Mouse (Mus musculus) left cerebral cortex, adult 8-10 months (tissue): ENCODE results near the gene Foxf1. TPM values are rescaled to one million over a fixed set of nuclear protein-coding genes. Genes with fewer than 3 reads are reported as not detected.

ENCODE experiments used
- DNase-seq, 2 experiments: peaks; one replicate each; pipeline ENCODE4 v3.0.0; 2022; ENCODE audit warnings: low spot score in 2 of 2
- total RNA-seq, 4 experiments: library from RNA; stranded (reverse); gene quantifications; 2 replicates each; pipeline ENCODE4 v1.2.4; 2022

Foxf1 gene
- 1 to 10 TPM in 2 of 4 experiments, under 1 TPM in 2; 0.54 to 1.6 (median 0.84) TPM for total RNA-seq

GRCm38 (mm10) chr8:121084210-121084951, at the start of gene Foxf1:
Gene Foxf1 (plus strand): TSS chr8:121084386.
- no peak for DNase-seq

GRCm38 (mm10) chr8:121035611-121036010, 48.6 kb upstream of the Foxf1 start:
- DNase-seq: no peak

- no peak for DNase-seq
Measured at GRCm38 (mm10) chr8:121043719-121044440, 40.3 kb upstream of the Foxf1 start.

DNA sequence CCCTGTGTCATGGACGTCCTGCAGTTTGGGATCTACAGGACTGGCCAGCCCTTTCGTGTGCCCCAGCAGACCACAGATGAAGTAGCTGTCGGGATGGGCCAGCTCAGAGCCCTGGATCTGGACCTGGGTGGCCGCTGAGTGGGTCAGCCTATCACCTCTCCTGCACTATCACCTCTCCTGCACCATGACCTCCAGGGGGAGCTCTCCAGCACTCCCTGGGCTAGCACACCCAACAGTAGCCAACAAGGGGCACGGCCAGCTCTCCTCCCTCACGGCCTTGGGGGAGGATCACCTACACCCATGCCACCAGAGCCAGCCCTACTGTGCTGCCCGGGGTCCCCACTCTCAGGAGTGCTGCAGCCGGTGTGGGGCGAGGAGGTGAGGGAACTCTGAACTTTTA, 36.7 kb upstream of the Foxf1 start:
- DNase-seq: no peak

GRCm38 (mm10) chr8:121058081-121058480, 26.1 kb upstream of the Foxf1 start:
- DNase-seq: no peak

GRCm38 (mm10) chr8:121059098-121059497, 25.1 kb upstream of the Foxf1 start:
- DNase-seq: peak in 1 of 2 experiments; percentile 47

DNA sequence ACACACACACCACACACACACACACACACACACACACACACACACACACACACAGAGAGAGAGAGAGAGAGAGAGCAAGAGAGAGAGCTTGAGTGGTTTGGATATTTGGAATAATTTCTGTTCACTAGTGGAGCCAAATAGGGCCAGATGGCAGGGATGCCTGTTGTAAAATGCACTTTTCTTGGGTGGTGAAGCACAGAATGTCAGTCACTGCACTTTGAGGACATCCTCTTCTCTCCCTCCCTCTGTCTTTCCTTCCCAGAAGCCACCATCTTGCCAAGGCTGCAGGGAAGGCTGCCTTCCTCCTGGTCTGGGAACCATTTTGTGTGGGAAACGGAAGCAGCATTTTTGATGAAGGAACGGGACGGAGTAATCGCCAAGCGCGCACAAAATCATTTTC, 21.7 kb upstream of the Foxf1 start:
- DNase-seq: no peak

GRCm38 (mm10) chr8:121063649-121064048, 20.5 kb upstream of the Foxf1 start:
- DNase-seq: no peak

DNA sequence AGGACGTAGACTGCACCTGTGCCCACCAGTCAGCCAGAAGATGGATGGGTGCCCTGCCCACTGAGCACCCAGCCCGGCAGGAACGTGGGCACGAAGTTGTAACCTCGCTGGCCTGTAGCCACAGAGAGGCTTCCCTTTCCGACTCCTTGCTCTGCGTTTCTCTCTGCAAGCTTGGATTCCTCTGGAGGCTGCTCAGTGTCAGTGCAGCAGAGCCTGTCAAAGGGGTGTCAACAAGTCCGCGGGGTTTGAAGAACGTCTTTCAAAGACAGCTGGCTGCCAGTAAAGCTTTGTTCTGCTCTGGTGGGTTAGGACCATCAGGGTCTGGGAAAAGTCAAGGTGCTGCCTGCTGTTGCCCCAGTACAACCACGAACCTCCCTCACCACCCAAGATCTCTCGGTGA, 12.7 kb upstream of the Foxf1 start:
- DNase-seq: no peak

DNA sequence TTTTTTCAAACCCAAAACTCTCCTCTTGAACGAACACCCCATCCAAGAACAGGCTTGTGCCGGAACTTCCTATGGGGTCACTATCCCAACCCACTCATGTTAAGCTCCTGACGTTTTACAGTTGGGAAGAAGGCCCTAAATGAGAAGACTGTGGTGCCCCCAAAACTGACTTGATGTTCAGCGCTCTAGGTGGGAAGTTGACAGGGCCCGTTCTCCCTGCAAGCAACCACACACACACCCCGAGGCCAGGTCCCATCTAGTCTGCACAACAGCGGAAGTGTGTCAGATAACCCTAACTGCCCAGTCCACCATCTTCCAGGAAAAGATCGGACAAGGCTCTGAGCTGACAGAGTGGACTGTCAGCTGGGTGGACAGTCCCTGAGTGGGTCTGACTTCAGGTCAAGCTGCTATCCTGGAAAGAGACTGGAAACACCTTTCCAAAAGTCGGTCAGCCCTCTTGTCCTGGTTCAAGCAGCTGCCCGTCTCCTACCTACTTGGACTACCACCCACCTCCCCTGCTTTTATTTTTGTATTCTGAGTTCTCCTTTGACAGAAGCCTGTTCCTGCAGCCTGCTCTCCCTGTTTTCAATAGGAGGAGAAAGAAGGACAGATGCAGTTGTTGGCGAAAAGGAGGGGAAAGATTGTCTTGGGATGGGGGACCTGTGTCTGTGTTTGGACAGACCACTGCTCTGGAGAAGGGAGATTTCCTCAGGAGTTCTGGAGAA, 11.6 kb upstream of the Foxf1 start:
- DNase-seq: no peak

DNA sequence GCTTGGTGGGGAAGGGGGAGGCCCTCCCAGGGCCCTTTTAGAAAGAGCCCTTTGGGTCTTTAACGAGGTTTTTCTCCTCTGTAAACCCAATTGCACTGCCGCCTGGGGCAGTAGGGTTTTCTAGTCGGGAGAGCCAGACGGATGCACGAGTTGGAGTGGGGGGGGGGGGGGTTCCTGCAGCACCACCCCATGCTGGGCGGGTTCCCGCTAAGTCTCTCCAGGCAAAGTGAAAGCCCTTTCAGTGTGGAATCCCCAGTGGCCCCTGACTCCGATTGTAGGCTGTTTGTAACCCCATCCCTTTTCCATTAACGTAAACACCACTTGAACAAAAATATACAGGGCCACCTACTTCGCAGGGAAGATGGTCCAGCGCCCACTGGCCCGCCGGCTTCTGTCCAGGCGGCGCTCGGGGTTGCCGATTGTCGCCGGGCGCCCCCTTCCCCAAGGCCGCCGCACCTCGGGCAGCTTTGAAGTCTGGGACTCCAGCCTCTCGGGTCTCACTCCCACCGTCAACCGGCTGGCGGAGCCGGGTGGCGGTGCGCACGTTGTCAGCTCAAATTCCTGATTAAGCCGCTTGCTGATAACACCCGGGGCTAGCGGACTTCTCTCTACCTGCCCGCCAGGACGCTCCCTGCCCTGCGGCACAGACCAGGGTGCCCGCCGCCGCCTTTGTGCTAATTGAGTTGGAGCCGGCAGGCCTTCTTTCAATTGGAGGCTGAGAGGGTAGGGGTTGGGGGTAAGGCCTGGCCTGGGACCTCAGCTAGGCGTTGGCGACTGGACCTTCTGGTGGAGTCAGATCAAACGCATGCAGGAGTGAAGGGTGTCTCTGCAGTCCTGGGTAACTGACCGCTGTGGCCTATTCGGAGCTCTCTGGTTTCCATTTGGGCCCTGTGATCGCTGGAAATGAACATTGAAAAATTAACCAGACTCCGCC, 10.7 kb upstream of the Foxf1 start:
- no peak for DNase-seq

DNA sequence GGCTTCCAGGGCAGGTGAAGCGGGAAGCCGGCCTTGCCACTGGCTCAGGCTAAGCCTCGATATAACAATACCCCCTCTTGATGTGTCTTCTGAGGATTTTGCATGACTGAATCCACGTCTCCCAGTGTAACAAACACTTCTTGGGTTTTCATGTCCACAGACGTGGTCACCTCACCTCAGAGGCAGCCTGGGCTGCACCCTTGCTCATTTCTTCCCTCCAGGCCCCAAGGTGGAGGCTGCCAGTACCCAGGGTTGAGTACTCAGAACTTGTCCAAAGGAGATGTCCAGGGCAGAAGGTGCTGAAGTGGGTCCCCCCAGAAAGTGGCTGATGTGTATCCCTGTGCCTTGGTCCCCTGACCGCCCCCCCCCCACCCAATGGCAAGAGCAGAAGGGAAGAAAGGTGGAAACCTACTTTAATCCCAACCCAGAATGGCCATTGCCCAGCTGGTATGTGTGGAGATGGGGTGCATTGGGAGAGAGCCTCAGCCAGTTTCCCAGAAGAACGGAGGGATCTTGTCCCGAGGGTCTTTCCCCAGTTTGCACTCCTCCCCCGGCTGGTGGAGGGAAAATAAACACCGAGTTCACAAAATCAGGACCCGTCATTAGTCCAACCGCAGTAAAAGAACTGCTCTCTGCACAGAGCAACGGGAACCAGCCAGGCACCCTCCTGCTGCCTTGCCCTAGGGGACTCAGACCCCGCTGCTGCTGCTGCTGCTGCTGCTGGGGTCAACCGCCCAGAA, 9.9 kb upstream of the Foxf1 start:
- DNase-seq: no peak

DNA sequence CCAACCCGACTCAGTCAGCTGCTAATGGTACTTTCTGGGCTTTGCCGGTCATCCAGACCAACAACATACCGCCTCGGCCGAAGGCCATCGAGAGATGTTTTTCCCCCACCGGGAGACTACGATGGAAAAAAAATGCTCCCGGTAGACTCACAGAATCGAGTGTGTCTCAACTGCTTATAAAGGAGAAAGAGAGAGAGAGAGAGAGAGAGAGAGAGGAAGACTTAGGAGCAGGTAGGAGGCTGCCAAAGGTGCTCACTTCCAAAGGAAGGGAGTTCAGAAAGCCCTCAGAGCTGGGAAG, 9.4 kb upstream of the Foxf1 start:
- no peak for DNase-seq

- no peak for DNase-seq
Measured at GRCm38 (mm10) chr8:121075936-121076335, 8.2 kb upstream of the Foxf1 start.

- DNase-seq: no peak
Measured at GRCm38 (mm10) chr8:121076555-121076954, 7.6 kb upstream of the Foxf1 start.

DNA sequence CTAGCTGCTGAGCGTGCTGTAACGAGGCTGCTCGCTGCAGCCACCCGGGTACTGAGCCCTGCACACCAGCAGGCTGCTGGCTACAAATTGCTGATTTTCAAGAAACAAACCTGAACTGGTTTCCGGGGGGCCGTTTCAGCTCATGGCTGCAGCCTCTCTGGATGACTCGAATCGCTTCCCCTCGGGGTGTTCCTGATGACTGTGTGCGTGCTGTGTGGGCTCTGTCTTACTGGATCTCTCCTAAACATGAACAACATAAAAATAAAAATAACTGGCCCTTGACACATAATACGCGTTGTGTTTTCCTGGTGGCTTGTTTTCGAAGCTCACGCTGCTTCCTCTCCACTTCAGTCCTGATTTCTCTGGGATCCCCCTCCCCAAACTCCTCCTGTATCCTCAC, 5.5 kb upstream of the Foxf1 start:
- DNase-seq: no peak

- no peak for DNase-seq
Measured at GRCm38 (mm10) chr8:121079201-121079600, 5.0 kb upstream of the Foxf1 start.

- no peak for DNase-seq
Measured at GRCm38 (mm10) chr8:121079944-121080343, 4.2 kb upstream of the Foxf1 start.

DNA sequence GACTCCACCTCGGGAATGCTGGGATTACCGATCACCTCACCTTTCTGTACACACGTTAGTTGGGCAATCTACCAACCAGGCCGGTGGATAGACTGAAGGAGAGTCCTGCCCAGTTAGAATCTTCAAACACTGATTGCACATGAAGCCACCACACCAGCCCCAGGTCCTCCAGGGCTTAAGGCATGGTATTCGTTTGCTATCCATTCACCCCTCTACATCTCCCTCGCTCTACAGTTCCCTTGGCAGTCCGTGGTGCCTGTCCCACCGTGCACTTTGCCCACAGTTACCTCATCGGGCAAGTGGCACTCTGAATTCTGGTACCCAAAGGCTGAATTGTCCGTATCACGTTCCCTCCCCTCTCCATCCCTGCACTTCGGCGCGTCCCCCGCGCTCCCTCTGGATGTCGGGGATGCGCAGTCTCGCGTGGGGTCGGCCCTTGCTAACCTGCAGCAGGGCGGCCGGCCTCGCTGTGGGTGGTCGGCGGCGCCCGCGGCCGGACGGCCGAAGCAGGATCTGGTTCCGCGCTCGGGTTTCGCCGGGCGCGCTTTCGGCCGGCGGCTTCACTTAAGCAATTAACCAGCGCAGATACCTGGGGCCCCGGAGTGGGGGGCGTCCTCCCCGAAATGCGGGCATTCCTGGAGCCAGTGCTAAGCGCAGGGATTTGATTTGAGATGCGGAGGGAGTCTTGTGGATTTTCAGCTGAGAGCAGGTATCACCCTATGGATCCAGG, 3.7 kb upstream of the Foxf1 start:
- DNase-seq: no peak

GRCm38 (mm10) chr8:121081398-121081797, 2.8 kb upstream of the Foxf1 start:
- no peak for DNase-seq
